Mouse (Mus musculus): ENCODE measurements around the gene Aagab.

DNA sequence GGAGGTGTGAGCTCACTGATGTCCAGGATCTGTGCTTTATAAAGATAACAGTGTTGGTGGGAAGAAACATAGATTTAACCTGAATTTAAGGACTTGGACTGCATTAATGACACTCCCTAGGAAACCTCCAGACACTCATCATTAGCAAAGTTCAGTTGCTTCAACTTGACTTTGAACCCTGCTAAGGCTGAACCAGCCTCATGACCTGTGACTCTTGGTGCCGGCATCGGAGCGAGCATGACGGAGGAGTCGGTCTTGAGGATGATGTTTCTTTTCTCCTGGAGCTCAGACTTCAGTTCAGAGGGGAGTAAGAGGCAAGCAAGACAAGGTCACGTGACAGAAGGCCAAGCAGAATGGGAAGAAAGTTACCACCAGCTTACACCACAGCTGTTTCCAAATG, 41.6 kb downstream of the Aagab start:
- TF ChIP-seq CTCF (conservative IDR thresholded peaks at IDR 0.05; ENCODE audit: low read length) (no peak), POU5F1 (IDR thresholded peaks at IDR 0.05; ENCODE audit: borderline replicate concordance, low read length) (no peak)

Measured in E14TG2a.4 (cell line).